Mouse (Mus musculus) CD8-positive naive resting alpha-beta T cell, adult 2 months (primary cell): ENCODE measurements around the gene Eif3i.
A peak's percentile ranks its signal among the peaks of the same experiment; 100 is the strongest.

ENCODE experiments used
- DNase-seq, 2 experiments: peaks; one replicate each; pipeline ENCODE4 v3.0.0; 2022; ENCODE audit warnings: low read depth in 2 of 2, low spot score in 2 of 2

The Eif3i gene

DNA sequence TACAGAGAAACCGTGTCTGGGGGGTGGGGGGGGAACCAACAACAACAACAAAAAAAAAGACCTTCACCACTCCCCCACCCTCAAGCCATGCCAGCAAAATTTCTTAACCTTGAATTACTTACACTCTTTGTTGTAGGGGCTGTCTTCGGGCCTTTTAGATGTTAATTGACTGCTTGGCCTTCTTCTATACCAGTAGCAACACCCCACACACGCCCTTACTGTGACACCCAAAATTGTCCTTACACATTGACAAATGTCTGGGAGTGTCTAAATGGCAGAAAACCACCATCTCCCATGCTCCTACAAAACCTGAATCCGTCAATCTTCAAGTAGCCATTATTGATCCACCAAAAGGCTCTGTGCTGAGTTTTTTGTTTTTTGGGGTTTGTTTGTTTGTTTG is 56.3 kb downstream of the Eif3i start:
- DNase-seq, result no peak

- DNase-seq, result peak; percentile 88 to 89
Measured at GRCm38 (mm10) chr4:129542592-129543141, 57.8 kb downstream of the Eif3i start, which contains the start of gene Hdac1. Gene Hdac1 (minus strand): TSS chr4:129542713.
